Mouse (Mus musculus) embryonic fibroblast, embryonic 13.5 days (primary cell): ENCODE data around the gene Gm49394.

ENCODE experiments used
- CTCF ChIP-seq: IDR thresholded peaks from 2 replicates; pipeline ENCODE4 v1.5.1; 2011; ENCODE audit warnings: mild to moderate bottlenecking, control low read depth, low read length, moderate library complexity, borderline replicate concordance; ENCODE audit not compliant: insufficient read depth
- POLR2A ChIP-seq: IDR thresholded peaks from 2 replicates; pipeline ENCODE4 v1.6.1; 2011; ENCODE audit warnings: low read depth, mild to moderate bottlenecking, control low read depth, low read length, moderate library complexity

GRCm38 (mm10) chr7:142669751-142670625 lies at the start of gene Gm49394:
- TF ChIP-seq CTCF (no peak), POLR2A (no peak)
